Mouse (Mus musculus) induced T-regulatory cell, adult 2 months (primary cell): Measurements from ENCODE around the gene Vasp.

Experiments used
- DNase-seq: peaks from one replicate; pipeline ENCODE4 v3.0.0-alpha.2; 2012; ENCODE audit warnings: low read depth

Gene Vasp

DNA sequence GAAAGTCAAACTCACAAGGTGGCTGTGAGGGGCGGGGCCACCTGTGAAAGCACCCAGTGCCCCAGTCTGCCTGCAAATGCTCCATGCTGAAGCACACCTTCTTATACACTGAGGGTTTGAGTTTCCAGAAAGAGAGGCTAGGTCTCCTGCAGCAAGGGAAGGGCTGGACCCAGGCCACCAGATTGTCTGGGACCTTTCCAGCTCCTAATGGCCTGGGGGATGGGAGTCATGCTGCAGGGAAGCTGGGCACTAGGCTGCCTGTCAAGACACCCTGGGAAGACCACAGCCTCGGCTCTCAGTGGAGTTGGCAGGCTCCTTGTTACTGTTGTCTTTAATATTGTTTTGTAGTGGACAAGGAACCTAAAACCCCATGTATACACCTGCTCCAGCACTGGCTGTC is 35.2 kb downstream of the Vasp start:
- DNase-seq, result no peak

DNA sequence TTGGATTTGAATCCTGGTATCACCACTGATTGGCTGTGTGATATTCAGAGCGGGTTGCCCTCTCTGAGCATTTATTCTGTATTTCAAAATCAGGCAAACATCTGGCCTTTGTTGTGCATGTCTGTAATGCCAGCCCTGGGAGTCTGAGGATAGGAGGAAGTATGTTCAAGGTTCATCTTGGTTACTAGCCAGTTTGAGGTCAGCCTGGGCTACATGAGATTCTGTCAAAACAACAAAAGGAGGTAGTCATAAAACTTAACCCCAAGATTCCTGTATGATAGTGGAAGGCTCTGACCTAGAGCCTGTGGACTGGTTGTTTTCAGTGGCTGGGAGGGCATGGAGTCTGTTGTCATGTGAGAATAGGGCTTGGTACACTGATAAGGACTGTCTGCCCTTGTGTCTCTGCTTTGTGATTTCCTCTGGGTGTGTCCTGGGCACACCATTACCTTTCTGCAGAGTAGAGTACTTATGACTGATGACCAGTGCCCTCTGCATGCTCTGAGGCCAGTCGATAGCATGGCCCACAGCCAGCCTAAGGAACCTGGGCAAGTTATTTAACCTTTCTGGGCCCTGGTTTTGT is 36.4 kb downstream of the Vasp start:
- DNase-seq, result no peak

DNA sequence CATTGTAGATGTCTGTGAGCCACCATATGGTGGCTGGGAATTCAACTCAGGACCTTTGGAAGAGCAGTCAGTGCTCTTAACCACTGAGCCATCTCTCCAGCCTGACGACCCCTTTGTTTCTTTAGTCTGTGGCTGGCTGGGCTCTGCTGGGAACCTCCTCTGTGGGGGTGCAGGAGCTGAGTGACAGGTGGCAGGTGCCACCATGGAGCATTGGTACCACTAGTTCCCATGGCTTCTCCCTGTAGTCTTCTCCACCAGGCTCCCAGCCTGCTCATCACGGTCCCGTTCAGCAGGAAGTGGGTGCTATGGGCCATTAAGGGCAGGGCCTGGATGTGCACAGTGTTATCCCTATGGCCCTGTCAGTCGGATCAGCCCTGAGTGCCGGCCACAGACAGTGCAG is 37.0 kb downstream of the Vasp start:
- no peak for DNase-seq

DNA sequence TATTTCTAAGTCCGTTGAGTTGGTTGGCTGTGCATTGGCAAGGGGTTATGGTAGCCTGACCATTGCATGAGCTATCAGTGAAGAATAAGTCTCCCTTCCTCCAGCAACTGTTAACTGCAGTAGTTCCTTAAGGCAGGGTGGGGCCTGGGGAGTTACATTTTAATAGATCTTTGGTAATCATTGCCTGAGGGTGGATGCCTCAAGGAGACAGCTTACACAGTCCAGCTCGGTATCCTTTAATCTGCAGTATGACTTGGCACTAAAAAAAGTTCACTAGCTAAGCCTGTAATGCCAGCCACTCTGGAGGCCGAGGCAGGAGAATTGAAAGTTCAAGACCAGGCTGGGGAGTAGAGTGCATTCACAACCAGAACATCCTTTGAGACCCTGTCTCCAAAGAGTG is 39.8 kb downstream of the Vasp start:
- no peak for DNase-seq

DNA sequence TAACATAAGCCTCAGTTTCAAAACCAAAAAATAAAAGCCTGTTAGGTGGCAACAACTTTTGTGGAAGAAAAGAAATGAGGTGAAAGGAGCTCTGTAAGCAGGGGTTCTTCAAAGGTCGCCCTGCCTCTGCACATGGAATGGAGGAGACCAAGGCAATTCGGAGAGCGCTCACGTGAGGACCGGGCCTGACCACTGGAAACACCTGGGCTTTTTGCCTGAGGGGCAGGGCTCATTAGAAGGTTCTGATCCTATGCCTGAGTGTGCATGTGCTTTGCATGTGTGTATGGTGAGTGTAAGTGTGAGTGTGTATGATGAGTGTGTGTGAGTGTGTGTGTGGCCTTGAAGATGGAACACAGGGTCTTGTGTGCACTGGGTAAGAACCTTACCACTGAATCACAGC is 40.7 kb downstream of the Vasp start:
- DNase-seq, result no peak

DNA sequence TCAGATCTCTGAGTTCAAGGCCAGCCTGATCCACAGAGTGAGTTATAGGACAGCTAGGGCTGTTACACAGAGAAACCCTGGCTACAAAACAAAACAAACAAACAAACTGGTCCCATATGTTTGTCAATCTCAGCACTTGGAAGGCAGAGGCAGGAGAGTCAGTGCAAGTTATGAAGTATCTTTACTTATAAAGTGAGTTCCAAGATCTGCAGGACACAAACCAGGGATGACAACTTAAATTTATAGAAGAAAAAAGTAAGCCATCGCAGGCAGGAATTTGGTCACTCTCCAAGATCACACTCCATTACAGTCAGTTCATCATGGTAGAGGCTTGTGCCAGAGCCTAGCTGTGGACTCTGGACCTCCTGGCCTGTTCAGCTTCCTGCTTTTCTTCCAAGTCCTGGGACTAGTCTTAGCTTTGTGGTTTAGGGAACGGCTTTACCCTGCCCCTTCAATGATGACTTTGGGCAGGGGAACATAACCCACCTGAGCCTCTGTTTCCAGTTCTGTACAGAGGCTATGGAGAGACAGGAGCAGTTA is 41.5 kb downstream of the Vasp start:
- no peak for DNase-seq

DNA sequence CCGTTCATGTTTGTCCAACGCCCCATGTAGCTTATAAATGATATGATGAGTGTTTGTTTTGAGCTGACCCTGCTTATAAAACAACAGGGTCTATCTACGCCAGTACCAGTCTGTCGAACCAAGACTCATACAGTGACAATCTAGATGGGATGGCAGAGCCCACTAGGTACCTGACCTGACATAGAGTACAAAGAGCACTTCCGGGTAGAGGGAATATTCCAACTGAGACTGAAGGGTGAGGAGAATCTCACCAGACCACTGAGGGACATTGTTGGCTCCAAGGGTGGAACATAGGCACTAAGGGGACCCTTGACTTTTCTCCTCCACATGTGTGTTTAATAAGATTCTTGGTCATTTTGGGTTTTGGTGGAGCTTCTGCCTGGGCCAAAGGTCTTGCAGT is 42.2 kb downstream of the Vasp start:
- no peak for DNase-seq

DNA sequence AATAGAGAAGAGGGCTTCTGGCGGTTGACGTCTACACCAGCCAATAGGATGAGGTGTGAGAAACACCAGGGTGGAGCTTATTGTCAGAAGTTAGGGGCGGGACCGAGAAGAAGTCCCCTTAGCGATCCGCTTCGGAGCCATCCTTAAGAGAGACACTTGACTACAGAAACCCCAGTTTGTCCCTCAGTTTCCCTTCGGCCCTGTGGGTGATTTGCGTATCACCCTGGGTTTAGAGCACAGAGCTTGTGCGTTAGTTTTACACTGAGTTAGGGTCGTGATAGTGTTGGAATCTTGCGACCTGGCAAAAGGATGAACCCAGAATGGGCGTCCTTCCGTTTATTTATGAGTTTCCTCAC is 42.8 kb downstream of the Vasp start:
- no peak for DNase-seq

DNA sequence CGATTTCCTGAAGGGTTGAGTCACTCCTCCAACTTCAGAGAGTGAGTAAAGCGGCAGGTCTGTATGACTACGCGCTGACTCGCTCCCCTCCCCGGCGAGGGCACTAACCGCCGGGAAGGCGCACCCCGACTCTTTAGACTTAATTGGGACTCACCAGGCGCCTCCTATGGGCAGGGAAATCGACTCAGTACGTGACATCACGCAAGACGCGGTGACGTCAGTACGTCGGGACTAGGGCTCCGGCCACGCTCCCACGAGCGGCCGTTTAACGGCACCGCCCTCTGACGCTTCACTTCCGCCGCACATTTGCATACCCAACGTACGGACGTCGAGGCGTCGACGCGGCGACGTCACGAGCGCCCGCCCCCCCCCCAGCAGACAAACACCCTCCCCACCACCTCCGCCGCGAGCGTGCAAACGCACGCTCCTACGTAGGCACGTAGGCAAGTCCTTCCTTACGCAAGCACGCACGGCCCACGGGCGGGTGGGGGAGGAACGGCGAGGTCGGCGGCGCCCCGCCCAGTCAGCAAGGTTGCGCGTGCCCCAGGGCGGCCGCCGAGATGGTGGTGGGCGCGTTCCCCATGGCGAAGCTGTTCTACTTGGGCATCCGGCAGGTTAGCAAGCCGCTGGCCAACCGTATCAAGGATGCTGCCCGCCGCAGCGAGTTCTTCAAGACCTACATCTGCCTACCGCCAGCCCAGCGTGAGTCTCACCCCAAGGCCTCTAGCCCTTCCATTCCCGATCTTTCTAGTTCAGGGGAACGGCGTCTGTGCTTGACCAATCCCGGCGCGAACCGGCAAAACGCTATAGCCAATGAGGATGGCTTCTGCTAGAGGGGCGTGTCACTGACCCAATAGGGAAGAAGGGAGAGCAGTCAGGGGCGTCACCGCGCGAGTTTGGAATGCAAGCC is 43.5 kb downstream of the Vasp start, which contains the start of gene Opa3:
Gene Opa3, plus strand, starts transcription at position 452 of the 910 bp plus-strand sequence.
- DNase-seq, result peak; percentile 100

DNA sequence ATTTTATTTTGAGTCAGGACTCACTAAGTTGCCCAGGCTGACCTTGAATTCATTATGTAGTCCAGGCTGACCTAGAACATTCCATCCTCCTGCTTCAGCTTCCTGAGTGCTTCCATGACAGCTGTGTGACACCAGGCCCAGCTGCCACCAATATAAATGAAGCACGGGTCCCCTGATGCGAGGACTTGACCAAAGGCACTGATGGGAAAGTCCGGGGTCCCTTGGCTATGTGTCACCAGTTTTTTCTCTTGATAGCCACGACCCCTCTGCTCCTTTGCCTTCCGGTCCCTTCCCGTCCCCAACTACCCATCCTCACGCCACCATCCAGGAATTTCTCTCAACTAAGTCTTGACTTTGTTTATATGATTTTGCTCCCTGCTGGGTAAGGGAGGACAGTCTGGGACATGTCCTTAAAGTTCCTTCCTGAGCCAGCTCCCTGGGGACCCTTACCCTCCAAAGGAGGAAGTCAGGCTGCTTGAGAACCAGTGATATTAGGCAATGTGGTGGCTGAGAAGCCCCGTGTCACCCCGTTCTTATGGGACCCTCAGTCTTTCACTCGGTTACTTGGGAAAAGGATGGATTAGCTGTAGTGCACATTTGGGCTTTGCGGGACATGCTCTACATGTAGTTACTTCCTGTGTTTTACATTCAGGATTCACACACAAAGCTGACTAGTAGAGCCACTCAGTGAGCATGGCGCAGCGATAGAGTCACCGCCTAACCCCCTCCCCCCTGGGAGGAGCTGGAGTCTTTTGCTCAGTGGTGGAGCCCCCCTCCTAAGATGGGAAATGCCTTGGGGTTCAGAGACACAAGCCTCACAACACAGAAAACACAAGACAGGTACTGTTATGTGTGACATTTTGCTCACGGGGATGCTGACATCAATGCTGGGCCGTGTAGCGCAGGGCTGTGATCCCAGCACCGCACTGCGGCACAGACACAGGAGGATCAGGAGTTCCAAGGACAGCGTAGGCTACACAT is 44.5 kb downstream of the Vasp start:
- peak; percentile 82 for DNase-seq

DNA sequence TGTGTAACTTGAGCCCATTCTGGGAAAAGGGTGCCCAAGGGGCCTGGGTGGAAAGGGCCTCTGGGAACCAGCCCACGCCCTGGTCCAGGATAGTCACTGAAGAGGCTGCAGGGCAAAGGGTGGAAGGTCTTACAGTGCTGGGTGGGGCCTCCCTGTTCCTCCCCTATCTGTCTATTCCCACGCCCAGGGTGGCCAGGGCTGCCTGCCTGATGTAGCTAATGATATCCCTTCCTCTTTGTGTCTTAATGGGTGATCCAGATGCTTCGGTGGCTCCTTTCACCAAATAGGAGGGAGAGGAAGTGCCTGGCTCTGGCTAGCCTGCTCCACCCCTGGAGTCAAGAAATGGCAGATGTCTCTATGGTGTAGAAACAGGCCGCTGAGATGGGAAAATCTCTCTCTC is 46.7 kb downstream of the Vasp start:
- no peak for DNase-seq

DNA sequence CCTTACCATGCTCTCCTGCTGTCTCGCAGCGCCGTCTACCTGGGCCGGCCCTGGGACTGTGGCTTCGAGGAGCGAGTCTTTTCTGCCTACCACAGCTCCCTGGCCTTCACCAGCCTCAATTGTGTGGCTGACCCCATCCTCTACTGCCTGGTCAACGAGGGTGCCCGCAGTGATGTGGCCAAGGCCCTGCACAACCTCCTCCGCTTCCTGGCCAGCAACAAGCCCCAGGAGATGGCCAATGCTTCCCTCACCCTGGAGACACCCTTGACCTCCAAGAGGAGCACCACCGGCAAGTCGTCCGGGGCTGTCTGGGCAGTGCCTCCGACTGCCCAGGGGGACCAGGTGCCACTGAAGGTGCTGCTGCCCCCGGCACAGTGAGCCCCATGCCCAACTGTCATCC is 48.7 kb downstream of the Vasp start:
- DNase-seq, result no peak

DNA sequence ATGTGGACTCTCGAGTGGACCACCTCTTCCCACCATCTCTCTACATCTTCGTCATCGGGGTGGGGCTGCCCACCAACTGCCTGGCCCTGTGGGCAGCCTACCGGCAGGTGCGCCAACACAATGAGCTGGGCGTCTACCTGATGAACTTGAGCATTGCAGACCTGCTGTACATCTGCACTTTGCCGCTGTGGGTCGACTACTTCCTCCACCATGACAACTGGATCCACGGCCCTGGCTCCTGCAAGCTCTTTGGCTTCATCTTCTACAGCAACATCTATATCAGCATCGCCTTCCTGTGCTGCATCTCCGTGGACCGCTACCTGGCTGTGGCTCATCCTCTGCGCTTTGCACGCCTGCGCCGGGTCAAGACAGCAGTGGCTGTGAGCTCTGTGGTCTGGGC is 49.4 kb downstream of the Vasp start:
- no peak for DNase-seq

DNA sequence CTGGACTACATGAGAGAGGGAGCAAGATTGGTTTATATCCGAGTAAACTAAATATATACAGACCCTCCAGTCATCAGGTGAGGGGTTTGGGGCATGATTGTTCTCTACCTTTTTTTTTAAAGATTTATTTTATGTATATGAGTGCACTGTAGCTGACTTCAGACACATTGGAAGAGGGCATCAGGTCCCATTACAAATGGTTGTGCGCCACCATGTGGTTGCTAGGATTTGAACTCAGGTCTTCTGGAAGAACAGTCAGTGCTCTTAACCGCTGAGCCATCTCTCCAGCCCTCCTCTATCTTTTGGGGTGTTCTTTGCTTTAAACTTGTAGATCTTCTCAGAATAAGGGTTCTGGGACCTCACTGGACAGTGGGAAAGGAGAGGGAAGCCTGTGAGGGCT is 51.6 kb downstream of the Vasp start:
- DNase-seq, result peak; percentile 56

DNA sequence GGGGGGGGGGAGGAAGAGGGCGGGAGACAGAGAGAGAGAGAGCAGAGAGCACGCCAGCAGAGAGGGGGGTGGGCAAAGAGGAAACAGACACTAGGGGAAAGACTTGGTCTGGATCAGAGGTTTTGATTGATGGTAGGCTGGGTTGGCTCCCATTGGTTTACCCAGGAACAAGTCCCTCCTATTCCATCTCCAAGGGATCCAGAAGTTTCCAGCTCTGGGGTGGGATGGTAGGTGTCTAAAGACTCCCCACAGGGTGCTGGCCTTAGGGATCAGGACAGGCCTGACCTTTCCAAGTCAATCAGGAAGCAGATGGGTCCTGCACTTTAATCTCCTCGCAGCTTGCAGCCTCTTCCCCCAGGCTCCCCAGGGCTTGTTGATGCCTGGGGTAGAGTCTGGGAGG is 53.7 kb downstream of the Vasp start:
- no peak for DNase-seq

DNA sequence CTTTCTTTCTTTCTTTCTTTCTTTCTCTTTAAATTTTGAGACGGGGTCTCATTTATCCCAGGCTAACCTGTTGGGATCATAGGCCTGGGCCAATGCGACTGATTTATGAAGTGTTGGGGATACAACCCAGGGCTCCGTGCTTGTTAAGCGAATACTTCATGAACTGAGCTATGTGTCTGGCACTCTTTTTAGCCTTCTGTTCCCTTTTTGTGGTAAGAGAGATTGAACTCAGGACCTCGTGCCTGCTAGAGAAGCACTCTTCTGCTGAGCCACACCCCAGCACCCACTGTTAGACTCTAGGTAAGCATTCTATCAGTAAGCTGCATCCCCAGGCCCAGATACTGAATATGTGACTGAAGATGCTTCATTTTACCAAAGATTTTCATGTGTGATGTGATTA is 54.1 kb downstream of the Vasp start:
- no peak for DNase-seq

DNA sequence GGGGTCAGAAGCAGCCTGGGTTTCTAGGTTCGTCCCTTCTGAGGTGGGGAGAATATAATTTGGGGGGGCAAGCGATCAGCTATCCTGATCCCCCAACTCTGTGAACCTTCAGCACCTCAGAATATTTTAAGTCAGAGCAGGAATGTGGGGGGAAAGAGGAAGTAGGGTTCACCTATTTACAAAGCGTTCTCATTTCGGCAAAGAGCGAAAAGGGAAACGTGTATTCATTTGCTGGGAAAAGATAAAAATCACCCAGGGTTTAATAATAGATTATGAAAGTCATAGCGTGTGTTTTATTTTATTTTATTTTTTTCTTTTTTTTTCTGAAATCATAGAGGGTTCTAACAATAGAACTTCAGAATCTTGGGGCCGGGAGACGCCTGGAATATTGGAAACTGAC is 56.7 kb downstream of the Vasp start:
- DNase-seq, result no peak

DNA sequence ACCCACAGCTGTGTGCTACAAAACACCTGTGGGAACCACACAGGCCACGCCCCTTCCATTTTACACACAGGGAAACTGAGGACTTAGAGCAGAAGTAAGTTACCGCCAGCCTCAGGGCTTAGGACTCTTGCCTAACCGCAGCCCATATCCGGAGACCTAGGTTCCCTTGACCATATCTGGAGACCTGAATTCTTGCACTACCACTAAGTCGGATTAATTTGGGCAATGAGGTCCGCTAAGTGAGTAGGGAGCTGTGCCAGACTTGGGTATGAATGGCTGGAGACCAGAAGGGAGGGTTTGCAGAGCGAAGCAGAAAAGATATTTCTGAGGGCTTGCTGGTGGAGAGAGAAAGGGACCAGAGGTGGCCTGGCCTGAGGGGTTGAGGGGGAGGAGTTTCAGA is 57.2 kb downstream of the Vasp start:
- no peak for DNase-seq

DNA sequence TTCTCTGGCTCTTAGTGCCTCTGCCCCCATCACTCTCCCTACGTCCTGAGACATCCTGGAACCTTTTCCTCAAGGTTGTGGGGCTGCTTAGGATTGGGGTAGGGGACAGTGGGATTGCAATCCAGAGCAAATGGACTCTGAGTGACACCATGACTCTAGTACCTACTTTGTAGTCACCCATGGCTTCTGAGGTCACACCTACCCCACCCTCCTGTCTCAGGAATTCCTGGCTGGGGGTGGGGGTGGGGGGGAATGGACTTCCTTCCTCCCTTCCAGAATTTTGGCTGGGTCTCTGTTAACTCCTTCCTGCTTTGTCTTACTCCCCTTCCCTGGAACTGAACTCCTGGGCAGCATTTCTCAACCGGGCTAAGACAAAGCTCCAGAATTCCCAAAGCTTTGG is 58.2 kb downstream of the Vasp start:
- DNase-seq, result no peak

DNA sequence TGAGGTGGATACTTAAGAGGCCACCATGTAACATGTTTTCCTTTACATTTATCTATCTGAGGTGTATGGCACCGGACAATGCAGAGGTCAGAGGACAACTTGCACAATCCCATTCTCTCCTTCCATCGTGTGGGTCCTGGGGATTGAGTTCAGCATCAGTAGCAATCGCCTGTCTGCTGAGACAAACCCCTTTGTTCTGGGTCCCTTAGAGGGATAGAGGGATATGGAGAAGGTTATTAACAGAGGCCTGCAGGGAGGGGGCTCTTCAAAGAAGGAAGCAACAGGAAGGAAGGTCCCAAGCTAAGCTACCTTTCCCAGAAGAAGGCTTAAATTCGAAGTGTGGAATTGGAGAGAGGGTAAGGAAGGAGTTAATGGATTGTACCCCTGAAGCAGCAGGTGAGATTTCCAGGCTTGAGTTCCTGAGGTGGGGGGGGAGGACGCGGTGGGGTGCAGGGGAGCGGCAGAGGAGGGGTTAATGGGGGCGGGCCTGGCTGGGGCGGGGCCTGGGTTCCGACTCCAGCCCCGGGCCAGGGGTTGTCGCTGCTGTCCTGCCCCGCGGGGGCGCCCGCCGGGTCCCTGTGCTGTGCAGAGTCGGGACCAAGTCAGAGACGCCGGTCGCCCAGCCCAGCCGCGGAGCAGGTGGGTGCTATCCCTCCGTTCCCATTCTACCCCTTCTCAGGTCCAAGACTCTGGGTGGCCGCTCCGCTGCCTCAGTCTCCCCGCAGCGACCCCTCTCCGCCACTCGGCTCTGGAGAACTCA is 59.4 kb downstream of the Vasp start, which contains the start of gene Gpr4:
Gene Gpr4, plus strand, starts transcription at position 543 of the 760 bp plus-strand sequence.
- no peak for DNase-seq

DNA sequence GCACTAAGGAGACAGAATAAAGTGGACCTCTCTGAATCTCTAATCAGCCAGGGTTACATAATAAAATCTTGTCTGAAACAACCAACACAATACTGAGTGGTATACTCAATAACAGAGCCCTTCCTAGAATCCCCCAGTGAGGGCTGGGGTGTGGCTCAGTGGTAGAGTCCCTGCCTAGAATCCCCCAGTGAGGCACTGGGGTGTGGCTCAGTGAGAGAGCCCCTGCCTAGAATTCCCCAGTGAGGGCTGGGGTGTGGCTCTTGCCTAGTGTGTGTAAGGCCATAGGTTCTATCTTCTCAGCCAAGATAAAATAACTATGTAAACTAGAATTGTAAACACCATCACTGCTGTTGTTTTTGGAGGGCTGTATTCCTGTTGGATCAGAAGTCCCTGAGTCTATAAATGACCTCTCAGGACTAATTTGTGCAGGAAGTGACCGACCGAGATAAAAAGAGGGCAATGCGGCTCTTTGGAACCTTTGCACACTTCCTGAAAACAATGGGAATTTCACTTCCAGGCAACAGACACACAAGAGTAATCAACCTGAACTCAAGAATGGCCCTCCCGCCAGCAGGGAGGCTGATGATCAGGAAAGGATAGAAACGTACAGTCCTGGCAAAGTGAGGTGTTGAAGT is 60.5 kb downstream of the Vasp start:
- no peak for DNase-seq
